In genomic region chr8:13334671-13335070, GRCm38 (mm10) we compare ENCODE assay signal across 18 mouse cellular contexts. TPM values are rescaled to one million over a fixed set of nuclear protein-coding genes. Genes with fewer than 3 reads are reported as not detected.
DNase-seq lines count a peak whose midpoint lies in the region; TF ChIP-seq lines count a peak whose summit lies in the region.
"Had no signal": no experiment of that assay in that cellular context is flagged by ENCODE, and none has a peak within 500 bp of the region (broad histone marks: within the 10 kb centered on the region; RNA-seq: fewer than 3 reads in every experiment).

No protein-coding gene starts in this region.

- H3K27me3 ChIP-seq in kidney, adult 2 months (replicated peaks; ENCODE audit: control insufficient read depth, insufficient read depth, low read length), result no peaks in the 10 kb centered on the region
- H3K27me3 ChIP-seq in embryonic facial prominence, embryonic 10.5 days (replicated peaks; ENCODE audit: low read depth, poor library complexity, severe bottlenecking), result no peaks in the 10 kb centered on the region
- H3K27me3 ChIP-seq: forebrain, embryonic 15.5 days; heart, embryonic 13.5 days; midbrain, embryonic 15.5 days had no signal

- 0 out of 2 replicates have a peak, but pooled peaks have one; percentile 13 for TF ChIP-seq CTCF in kidney, adult 2 months (conservative IDR thresholded peaks at IDR 0.05; ENCODE audit: insufficient read depth, insufficient read length, low read depth, low read length)

- no peaks in the 10 kb centered on the region for H3K9me3 ChIP-seq in embryonic facial prominence, embryonic 10.5 days
- H3K9me3 ChIP-seq: forebrain, embryonic 15.5 days; heart, embryonic 13.5 days; hindbrain, embryonic 10.5 days; midbrain, embryonic 15.5 days had no signal

- DNase-seq in kidney, adult 2 months, result no peak
- no peak for DNase-seq in kidney, postnatal 14 days
- peak; percentile 37 for DNase-seq in thymus, postnatal 4 days
- no peak for DNase-seq in thymus, adult 18-20 months
- DNase-seq in R1 (ENCODE audit: low read depth, low spot score), result peak; percentile 79
- no peak for DNase-seq in ovary, postnatal 14 days (ENCODE audit: low spot score)
- DNase-seq in embryonic facial prominence, embryonic 10.5 days (ENCODE audit: low spot score), result no peak
- DNase-seq in left cerebral cortex, adult 9 months (ENCODE audit: low spot score in 2 of 2), result no peak
- DNase-seq: cerebellum, postnatal 25 days; gastrocnemius, adult 2 months; kidney, postnatal 10 days; right cerebral cortex, adult 18-20 months had no signal

- no peaks in the 10 kb centered on the region for H3K36me3 ChIP-seq in kidney, adult 2 months (ENCODE audit: control insufficient read depth, insufficient read depth, low read length)
- H3K36me3 ChIP-seq in embryonic facial prominence, embryonic 10.5 days (replicated peaks), result no peaks in the 10 kb centered on the region
- H3K36me3 ChIP-seq: forebrain, embryonic 15.5 days; heart, embryonic 13.5 days; hindbrain, embryonic 10.5 days; midbrain, embryonic 15.5 days had no signal

- H3K4me3 ChIP-seq in kidney, adult 2 months (ENCODE audit: insufficient read depth, low read depth, low read length), result no peak overlapping the region
- H3K4me3 ChIP-seq in embryonic facial prominence, embryonic 10.5 days, result no peak overlapping the region
- H3K4me3 ChIP-seq: erythroblast, embryonic 14.5 days; forebrain, embryonic 15.5 days; gastrocnemius, adult 2 months; heart, embryonic 13.5 days; hindbrain, embryonic 10.5 days; megakaryocyte, embryonic 14.5 days; midbrain, embryonic 15.5 days had no signal

- no peak for TF ChIP-seq POLR2A in kidney, adult 2 months (IDR thresholded peaks at IDR 0.05; ENCODE audit: low read depth, low read length)

- WGBS in kidney, adult 2 months, result 45% methylated on average over 1 of the region's 1 CpGs
- WGBS in embryonic facial prominence, embryonic 10.5 days, result 42% methylated on average over 1 of the region's 1 CpGs

- H3K4me1 ChIP-seq in kidney, adult 2 months (ENCODE audit: control insufficient read depth, insufficient read depth, low read length), result peaks cover 5% of the 10 kb centered on the region; the same call in 1 of the 2 replicates
- peaks cover 13% of the 10 kb centered on the region for H3K4me1 ChIP-seq in embryonic facial prominence, embryonic 10.5 days

- no peak overlapping the region for H3K27ac ChIP-seq in kidney, adult 2 months (ENCODE audit: insufficient read depth, low read depth, low read length)
- H3K27ac ChIP-seq in embryonic facial prominence, embryonic 10.5 days (replicated peaks), result no peak overlapping the region
- H3K27ac ChIP-seq: forebrain, embryonic 15.5 days; gastrocnemius, adult 2 months; heart, embryonic 13.5 days; hindbrain, embryonic 10.5 days; midbrain, embryonic 15.5 days had no signal

RNA-seq across cellular contexts. Expression of gene Tfdp1, which starts 3.9 kb away (rescaled TPM):
- polyA plus RNA-seq in kidney, adult 2 months (2012; rRNA removed), result 26.3 and 26.6 TPM in 2 replicates
- 182 and 193 TPM in 2 replicates for polyA plus RNA-seq in embryonic facial prominence, embryonic 10.5 days (2016; fragmentation: Nextera tagmentation; extraction: Ambion mirVana)

RNA-seq across cellular contexts. Expression of gene Tmco3, which starts 46.7 kb away (rescaled TPM):
- 70.0 and 72.5 TPM in 2 replicates for polyA plus RNA-seq in kidney, adult 2 months (2012; rRNA removed)
- 33.7 and 37.8 TPM in 2 replicates for polyA plus RNA-seq in embryonic facial prominence, embryonic 10.5 days (2016; fragmentation: Nextera tagmentation; extraction: Ambion mirVana)

RNA-seq across cellular contexts. Expression of gene Dcun1d2, which starts 46.7 kb away (rescaled TPM):
- polyA plus RNA-seq in kidney, adult 2 months (2012; rRNA removed), result 25.0 and 26.0 TPM in 2 replicates
- 22.5 and 23.7 TPM in 2 replicates for polyA plus RNA-seq in embryonic facial prominence, embryonic 10.5 days (2016; fragmentation: Nextera tagmentation; extraction: Ambion mirVana)

Comparison
In these comparisons a context has a peak if more than half of its experiments do, and no peak if none do; other contexts are left out.
1. DNase-seq: peak in thymus, postnatal 4 days (single experiment) and R1 (single experiment); none in kidney, adult 2 months (single experiment), kidney, postnatal 14 days (single experiment), thymus, adult 18-20 months (0 of 2), ovary, postnatal 14 days (single experiment), embryonic facial prominence, embryonic 10.5 days (single experiment) and left cerebral cortex, adult 9 months (0 of 2).